Mouse (Mus musculus): ENCODE data around the gene Bsdc1. TPM values are rescaled to one million over a fixed set of nuclear protein-coding genes. Genes with fewer than 3 reads are reported as not detected.

The Bsdc1 gene
- polyA plus RNA-seq, 1 experiment from 2014 or later = 28.0 TPM

- Histone ChIP-seq H3K4me2 (ENCODE audit: low read depth, low read length) (no peak overlapping the region), H3K4me3 (replicated peaks; ENCODE audit: low read length) (no peak overlapping the region), H3K27ac (ENCODE audit: low read length) (peak overlapping the region; percentile 25; the same call in 1 of the 2 replicates), H3K9ac (ENCODE audit: low read length) (peak overlapping the region; percentile 47; the same call in 1 of the 2 replicates), H3K36me3 (ENCODE audit: control insufficient read depth, insufficient read depth, low read length) (no peaks in the 10 kb centered on the region), H3K27me3 (ENCODE audit: control insufficient read depth, insufficient read depth, low read length) (peaks cover 8% of the 10 kb centered on the region), H3K4me1 (ENCODE audit: control insufficient read depth, insufficient read depth, low read length) (peaks cover 14% of the 10 kb centered on the region), H3K9me3 (replicated peaks; ENCODE audit: control insufficient read depth, low read length) (no peaks in the 10 kb centered on the region)
- WGBS = 26% methylated on average over 6 of the region's 6 CpGs
- ATAC-seq (ENCODE audit: insufficient read depth, low FRiP score) = no peak
Measured at GRCm38 (mm10) chr4:129496631-129497030, 35.2 kb downstream of the Bsdc1 start.

DNA sequence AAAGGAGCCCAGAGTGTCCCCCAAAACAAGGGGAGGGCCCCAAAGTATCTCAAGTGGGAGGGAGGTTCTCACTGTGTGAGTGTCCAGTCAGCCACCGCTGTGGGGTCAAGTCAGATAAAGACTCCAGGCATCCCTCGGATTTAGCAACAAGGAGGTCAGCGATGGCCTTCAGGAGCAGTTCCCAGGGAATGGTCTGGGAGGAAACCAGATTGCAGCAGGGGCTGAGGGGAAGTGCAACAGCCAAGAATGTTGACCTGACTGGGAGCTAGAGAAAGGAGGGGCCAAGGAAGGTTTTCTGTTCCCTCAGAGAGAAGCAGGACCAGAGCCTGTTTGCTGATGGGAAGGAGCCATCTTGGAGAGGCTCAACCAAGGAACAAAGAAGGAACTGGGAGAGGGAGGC is 37.6 kb downstream of the Bsdc1 start:
- H3K9ac ChIP-seq (ENCODE audit: low read length) = 0 out of 2 replicates have a peak overlapping the region, but pooled peaks have one; percentile 43
- no peak overlapping the region for H3K4me2 ChIP-seq (ENCODE audit: low read depth, low read length)
- H3K4me1 ChIP-seq (ENCODE audit: control insufficient read depth, insufficient read depth, low read length) = peaks cover 23% of the 10 kb centered on the region
- 59% methylated on average over 3 of the region's 3 CpGs for WGBS
- no peaks in the 10 kb centered on the region for H3K36me3 ChIP-seq (ENCODE audit: control insufficient read depth, insufficient read depth, low read length)
- H3K4me3 ChIP-seq (replicated peaks; ENCODE audit: low read length) = no peak overlapping the region
- no peak for ATAC-seq (ENCODE audit: insufficient read depth, low FRiP score)
- no peaks in the 10 kb centered on the region for H3K9me3 ChIP-seq (replicated peaks; ENCODE audit: control insufficient read depth, low read length)
- H3K27me3 ChIP-seq (ENCODE audit: control insufficient read depth, insufficient read depth, low read length) = no peaks in the 10 kb centered on the region
- H3K27ac ChIP-seq (ENCODE audit: low read length) = no peak overlapping the region

- Histone ChIP-seq H3K4me1 (ENCODE audit: control insufficient read depth, insufficient read depth, low read length) (peaks cover 23% of the 10 kb centered on the region), H3K27me3 (ENCODE audit: control insufficient read depth, insufficient read depth, low read length) (no peaks in the 10 kb centered on the region), H3K4me2 (ENCODE audit: low read depth, low read length) (peak overlapping the region; percentile 63), H3K4me3 (replicated peaks; ENCODE audit: low read length) (peak overlapping the region; percentile 65), H3K27ac (ENCODE audit: low read length) (peak overlapping the region; percentile 94), H3K36me3 (ENCODE audit: control insufficient read depth, insufficient read depth, low read length) (no peaks in the 10 kb centered on the region), H3K9me3 (replicated peaks; ENCODE audit: control insufficient read depth, low read length) (no peaks in the 10 kb centered on the region), H3K9ac (ENCODE audit: low read length) (peak overlapping the region; percentile 79)
- no peak for ATAC-seq (ENCODE audit: insufficient read depth, low FRiP score)
- WGBS = 76% methylated on average over 8 of the region's 8 CpGs
Measured at GRCm38 (mm10) chr4:129500017-129500416, 38.6 kb downstream of the Bsdc1 start.

DNA sequence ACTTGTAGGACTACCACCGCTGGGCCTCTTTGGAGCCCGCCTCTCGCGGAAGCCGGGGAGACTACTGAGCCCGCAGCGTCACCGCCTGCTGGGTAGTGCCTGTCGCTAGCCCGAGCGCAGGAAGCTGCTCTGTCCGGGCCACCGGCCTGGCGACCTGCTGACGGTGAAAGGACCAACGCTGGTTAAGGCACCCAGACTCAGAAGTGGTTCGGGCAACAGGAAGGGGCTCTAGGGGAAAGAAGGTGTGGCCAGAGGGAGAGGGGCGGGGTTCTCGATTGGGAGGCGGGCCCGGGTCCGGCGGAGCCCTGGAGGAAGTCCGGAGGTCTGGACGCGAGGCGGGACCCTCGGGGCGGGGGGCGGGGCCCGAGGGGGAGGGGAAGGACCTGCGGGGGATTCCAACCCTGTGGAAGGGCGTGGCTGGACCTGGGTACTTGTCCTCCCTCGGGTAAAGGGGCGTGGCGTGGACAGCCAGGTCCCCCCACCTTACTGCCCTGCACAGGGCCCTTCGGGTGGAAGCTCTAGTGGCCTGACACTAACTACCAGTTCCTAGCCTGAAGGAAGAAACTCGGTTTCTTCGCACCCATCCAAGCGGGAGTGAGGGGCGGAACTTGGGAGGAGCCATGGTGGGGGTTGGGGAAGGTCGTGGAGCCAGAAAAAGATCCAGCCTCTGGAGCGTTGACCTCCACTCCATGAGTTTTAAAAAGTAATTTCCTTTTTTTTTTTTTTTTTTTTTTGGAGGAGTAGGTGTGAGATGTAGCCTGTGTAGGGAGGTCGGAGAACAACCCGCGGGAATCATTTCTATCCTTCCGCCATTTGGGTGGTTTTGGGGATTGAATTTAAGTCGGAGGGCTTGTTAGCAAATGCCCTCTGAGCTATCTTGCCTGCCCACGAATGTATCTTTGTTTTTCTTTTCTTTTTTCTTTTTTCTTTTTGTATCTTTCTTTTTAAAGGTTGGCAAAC is 39.5 kb downstream of the Bsdc1 start:
- H3K27me3 ChIP-seq (ENCODE audit: control insufficient read depth, insufficient read depth, low read length) = no peaks in the 10 kb centered on the region
- H3K27ac ChIP-seq (ENCODE audit: low read length) = peak overlapping the region; percentile 94
- H3K9ac ChIP-seq (ENCODE audit: low read length) = peak overlapping the region; percentile 79
- peak overlapping the region; percentile 63 for H3K4me2 ChIP-seq (ENCODE audit: low read depth, low read length)
- peak overlapping the region; percentile 65 for H3K4me3 ChIP-seq (replicated peaks; ENCODE audit: low read length)
- WGBS = 1% methylated on average over 49 of the region's 49 CpGs
- H3K36me3 ChIP-seq (ENCODE audit: control insufficient read depth, insufficient read depth, low read length) = no peaks in the 10 kb centered on the region
- H3K9me3 ChIP-seq (replicated peaks; ENCODE audit: control insufficient read depth, low read length) = no peaks in the 10 kb centered on the region
- ATAC-seq (ENCODE audit: insufficient read depth, low FRiP score) = peak; percentile 92
- H3K4me1 ChIP-seq (ENCODE audit: control insufficient read depth, insufficient read depth, low read length) = peaks cover 23% of the 10 kb centered on the region

DNA sequence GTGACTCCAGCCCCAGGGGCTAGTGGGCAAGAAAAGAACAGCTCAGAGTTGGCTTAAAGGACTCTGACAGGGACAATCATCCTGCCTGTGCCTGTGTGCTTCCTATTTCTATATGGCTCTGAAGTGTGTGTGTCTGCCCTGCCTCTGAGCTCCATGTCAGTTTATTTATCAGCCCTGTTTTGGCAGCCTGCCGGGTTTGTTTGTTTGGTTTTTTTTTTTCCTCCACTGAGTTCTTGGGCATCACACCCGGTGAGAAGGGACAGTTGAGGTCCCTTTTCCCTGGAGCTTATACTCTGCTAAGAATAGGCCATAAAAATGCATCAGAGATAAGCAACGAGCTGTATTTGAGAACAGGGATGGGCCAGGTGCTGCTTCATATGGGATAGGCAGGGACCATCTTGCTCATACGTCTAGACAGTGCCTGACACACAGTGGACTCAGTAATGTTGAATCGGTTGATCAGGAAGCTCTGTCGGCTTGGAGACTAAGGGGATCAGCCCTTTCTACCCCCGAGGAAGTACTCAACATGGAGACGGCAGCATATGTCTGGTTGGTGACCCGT is 41.0 kb downstream of the Bsdc1 start:
- 42% methylated on average over 9 of the region's 9 CpGs for WGBS
- no peak for ATAC-seq (ENCODE audit: insufficient read depth, low FRiP score)
- H3K4me2 ChIP-seq (ENCODE audit: low read depth, low read length) = no peak overlapping the region

DNA sequence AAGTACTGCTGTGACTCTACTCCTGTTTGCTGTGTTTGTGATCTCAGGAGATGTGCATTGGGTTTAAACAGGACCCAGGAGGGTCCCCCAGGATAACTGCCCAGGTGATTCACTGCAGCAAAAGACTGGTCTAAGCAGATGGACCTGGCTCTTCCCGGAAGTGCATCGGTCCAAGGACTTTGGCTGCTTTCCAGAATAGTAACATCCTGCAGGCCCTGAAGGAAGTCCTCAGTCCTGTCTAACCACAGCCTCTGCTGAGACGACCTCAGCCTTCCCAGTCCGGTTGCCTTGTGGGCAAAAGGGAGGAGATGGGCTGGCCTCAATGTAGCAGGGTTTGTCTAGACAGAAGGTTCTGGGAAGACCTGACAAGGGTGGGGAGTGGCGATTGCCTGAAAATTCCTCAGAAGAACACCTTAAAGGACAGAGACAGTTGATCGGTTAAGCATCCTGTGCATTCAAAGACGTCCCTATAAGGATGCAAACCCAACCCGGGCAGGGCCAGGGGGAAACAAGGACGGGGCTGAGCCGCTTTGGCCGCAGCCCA is 41.6 kb downstream of the Bsdc1 start:
- no peak overlapping the region for H3K4me3 ChIP-seq (replicated peaks; ENCODE audit: low read length)
- H3K9me3 ChIP-seq (replicated peaks; ENCODE audit: control insufficient read depth, low read length) = no peaks in the 10 kb centered on the region
- no peaks in the 10 kb centered on the region for H3K36me3 ChIP-seq (ENCODE audit: control insufficient read depth, insufficient read depth, low read length)
- WGBS = 52% methylated on average over 11 of the region's 11 CpGs
- H3K27ac ChIP-seq (ENCODE audit: low read length) = peak overlapping the region; percentile 43; the same call in 1 of the 2 replicates
- ATAC-seq (ENCODE audit: insufficient read depth, low FRiP score) = no peak
- peaks cover 15% of the 10 kb centered on the region for H3K4me1 ChIP-seq (ENCODE audit: control insufficient read depth, insufficient read depth, low read length)
- H3K4me2 ChIP-seq (ENCODE audit: low read depth, low read length) = no peak overlapping the region
- H3K9ac ChIP-seq (ENCODE audit: low read length) = no peak overlapping the region
- H3K27me3 ChIP-seq (ENCODE audit: control insufficient read depth, insufficient read depth, low read length) = no peaks in the 10 kb centered on the region

More for the DNA sequence above, 41.0 kb downstream of the Bsdc1 start:
- H3K36me3 ChIP-seq (ENCODE audit: control insufficient read depth, insufficient read depth, low read length) = no peaks in the 10 kb centered on the region
- H3K4me3 ChIP-seq (replicated peaks; ENCODE audit: low read length) = no peak overlapping the region
- H3K4me1 ChIP-seq (ENCODE audit: control insufficient read depth, insufficient read depth, low read length) = peaks cover 12% of the 10 kb centered on the region
- no peak overlapping the region for H3K9ac ChIP-seq (ENCODE audit: low read length)
- no peaks in the 10 kb centered on the region for H3K27me3 ChIP-seq (ENCODE audit: control insufficient read depth, insufficient read depth, low read length)
- H3K9me3 ChIP-seq (replicated peaks; ENCODE audit: control insufficient read depth, low read length) = no peaks in the 10 kb centered on the region
- H3K27ac ChIP-seq (ENCODE audit: low read length) = peak overlapping the region; percentile 43; the same call in 1 of the 2 replicates

DNA sequence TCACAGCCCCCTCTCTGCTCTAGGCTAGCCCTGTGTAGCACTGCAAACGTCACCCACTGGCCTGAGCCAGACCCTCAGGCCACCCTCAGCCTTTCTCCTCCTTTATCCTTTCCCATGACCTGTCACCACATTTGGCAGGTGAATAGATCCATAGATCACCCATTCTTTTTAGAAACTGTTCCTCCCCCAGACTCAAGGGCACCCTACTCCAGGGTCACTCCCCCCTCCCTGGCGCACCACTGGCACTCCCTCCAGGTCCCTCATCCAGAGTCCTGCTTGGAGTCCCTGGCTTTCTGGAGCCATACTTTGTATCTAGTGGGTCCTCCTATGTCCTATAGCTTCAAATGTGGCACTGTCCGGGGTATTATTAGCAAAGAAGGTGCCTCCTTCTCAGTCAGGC is 44.1 kb downstream of the Bsdc1 start:
- no peak overlapping the region for H3K27ac ChIP-seq (ENCODE audit: low read length)
- H3K4me3 ChIP-seq (replicated peaks; ENCODE audit: low read length) = no peak overlapping the region
- 83% methylated on average over 3 of the region's 3 CpGs for WGBS
- ATAC-seq (ENCODE audit: insufficient read depth, low FRiP score) = no peak
- H3K9ac ChIP-seq (ENCODE audit: low read length) = no peak overlapping the region
- H3K27me3 ChIP-seq (ENCODE audit: control insufficient read depth, insufficient read depth, low read length) = no peaks in the 10 kb centered on the region
- no peaks in the 10 kb centered on the region for H3K36me3 ChIP-seq (ENCODE audit: control insufficient read depth, insufficient read depth, low read length)
- H3K4me1 ChIP-seq (ENCODE audit: control insufficient read depth, insufficient read depth, low read length) = peaks cover 21% of the 10 kb centered on the region
- no peaks in the 10 kb centered on the region for H3K9me3 ChIP-seq (replicated peaks; ENCODE audit: control insufficient read depth, low read length)
- H3K4me2 ChIP-seq (ENCODE audit: low read depth, low read length) = no peak overlapping the region

- H3K4me1 ChIP-seq (ENCODE audit: control insufficient read depth, insufficient read depth, low read length) = peaks cover 11% of the 10 kb centered on the region; the same call in 1 of the 2 replicates
- no peaks in the 10 kb centered on the region for H3K9me3 ChIP-seq (replicated peaks; ENCODE audit: control insufficient read depth, low read length)
- no peak for ATAC-seq (ENCODE audit: insufficient read depth, low FRiP score)
- no peaks in the 10 kb centered on the region for H3K36me3 ChIP-seq (ENCODE audit: control insufficient read depth, insufficient read depth, low read length)
- no peak overlapping the region for H3K4me3 ChIP-seq (replicated peaks; ENCODE audit: low read length)
- 0 out of 2 replicates have a peak overlapping the region, but pooled peaks have one; percentile 10 for H3K9ac ChIP-seq (ENCODE audit: low read length)
- no peak overlapping the region for H3K27ac ChIP-seq (ENCODE audit: low read length)
- 49% methylated on average over 9 of the region's 10 CpGs for WGBS
- H3K4me2 ChIP-seq (ENCODE audit: low read depth, low read length) = no peak overlapping the region
- H3K27me3 ChIP-seq (ENCODE audit: control insufficient read depth, insufficient read depth, low read length) = no peaks in the 10 kb centered on the region
Measured at GRCm38 (mm10) chr4:129507434-129508236, 46.3 kb downstream of the Bsdc1 start.
